Mouse (Mus musculus) central nervous system, embryonic 18 days (tissue): ENCODE measurements around the gene Ccdc85a. TPM values are rescaled to one million over a fixed set of nuclear protein-coding genes. Genes with fewer than 3 reads are reported as not detected.

Source experiments
- polyA plus RNA-seq: library from polyadenylated mRNA; depleted of rRNA; stranded (reverse); fragments of >200 nt; gene quantifications from 2 replicates; pipeline ENCODE4 v1.2.3, GENCODE M21; 2012; rRNA removed

Gene Ccdc85a
- polyA plus RNA-seq: 26.1 and 30.6 TPM in 2 replicates

DNA sequence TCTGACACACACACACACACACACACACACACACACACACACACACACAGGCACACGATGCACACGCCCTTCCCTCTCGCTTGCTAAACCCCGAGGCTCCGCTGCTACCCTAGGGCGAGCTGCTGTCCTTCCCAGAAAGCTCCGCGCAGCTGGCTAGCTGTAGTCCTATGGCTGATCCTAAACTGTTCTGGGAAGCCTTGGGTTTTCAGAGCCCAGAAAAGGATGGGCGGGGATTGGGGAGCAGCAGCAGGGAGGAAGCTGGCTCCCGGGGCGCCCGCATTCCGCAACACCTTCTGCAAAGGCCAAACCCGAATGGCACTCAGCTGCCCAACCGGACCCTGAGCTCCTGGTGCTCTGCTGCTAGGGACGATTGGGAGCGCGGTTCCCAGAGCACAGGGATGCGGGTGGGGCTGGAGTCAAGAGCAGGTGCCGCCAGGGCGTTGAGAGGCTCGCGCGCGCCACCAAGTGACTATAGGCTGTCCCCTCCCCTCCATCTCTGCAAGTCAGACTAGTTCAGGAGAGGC lies at the start of gene Ccdc85a:
Gene Ccdc85a, minus strand, starts transcription at position 414 of the 524 bp plus-strand sequence.

DNA sequence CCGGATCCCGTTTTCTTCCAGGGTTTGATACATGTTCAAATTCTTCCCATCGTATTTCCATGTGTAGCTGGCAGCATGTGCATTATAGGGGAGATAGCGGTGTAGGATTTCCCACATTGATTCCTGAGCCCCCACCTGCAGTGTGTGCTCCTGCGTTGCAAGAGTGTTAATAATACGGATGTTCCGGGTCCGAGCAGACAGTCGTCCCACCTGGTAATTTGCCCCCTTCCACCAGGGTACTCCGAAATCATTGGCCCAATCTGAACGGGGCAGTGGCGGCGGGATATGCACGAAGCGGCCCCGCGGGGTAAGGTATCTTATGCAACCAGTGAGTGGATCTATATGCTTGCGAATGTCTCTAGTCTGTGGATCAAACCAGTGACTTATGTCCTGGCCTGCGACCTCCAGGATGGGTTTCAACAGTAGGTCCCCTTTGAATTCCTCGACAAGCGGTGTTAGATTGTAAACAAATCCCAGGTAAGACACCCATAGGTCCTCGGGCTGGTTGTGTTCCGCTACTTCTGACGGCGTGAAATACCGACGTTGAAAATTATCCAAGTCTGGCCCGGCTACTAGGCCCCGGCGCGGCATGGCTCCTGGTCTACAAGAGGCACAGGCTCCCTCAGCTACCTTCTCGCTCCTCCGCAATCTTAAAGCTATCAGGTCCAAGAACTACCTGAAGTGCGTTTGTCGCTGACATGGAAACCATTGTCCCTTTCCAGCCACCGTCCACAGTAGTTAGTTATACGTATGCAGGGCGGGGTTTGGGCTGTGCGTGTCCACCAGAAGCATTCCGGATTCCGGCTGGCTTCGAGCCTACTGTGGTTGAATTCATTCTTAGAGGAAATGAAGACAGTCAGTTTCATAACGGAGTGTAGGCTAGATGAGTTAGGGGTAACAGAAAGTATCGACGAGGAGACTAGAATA lies 244.6 kb downstream of the Ccdc85a start, which contains the start of gene Gm6685:
Gene Gm6685, minus strand, starts transcription at position 644 of the 927 bp plus-strand sequence.

Other genes starting within 250 kb of the Ccdc85a start
- gene Gm6685, start 244.5 kb downstream of the Ccdc85a start, polyA plus RNA-seq: 0.15 TPM in 1 of 2 replicates, not detected in the other